Mouse (Mus musculus) kidney, adult 11 months (tissue): ENCODE measurements around the gene Bdp1.
"Not testable (repeated sequence)": the region's sequence is repeated elsewhere in the genome, so short reads cannot be mapped to it uniquely, and the experiment has no call there.

Experiments used
- DNase-seq: peaks from one replicate; pipeline ENCODE4 v3.0.0; 2022

The Bdp1 gene

DNA sequence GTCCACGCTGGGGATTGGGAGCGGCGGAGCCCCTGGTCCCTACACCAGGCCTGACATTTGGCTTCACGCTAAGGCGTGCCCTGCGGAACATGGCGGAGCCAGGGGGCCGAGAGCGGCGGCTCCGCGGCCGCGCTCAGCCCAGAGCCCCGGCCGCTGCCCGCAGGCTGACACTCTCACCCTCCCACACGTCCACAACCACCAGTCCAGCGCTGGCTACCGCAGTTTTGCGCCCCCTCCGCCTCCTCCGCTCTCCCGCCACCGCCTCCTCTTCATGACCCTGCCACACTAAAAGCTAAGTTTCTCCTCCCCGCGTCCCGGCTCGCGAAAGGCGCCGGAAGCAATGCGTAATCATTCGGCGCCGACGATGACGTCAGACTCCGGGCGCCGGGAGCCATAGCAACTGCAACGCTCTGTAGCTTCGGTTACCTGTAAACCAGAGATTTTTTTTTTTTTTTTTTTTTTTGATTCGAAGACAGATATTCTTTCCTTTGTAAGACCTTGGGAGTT lies at the start of gene Bdp1:
Gene Bdp1, minus strand, starts transcription at position 323 of the 507 bp plus-strand sequence.
- peak; percentile 92 for DNase-seq

DNA sequence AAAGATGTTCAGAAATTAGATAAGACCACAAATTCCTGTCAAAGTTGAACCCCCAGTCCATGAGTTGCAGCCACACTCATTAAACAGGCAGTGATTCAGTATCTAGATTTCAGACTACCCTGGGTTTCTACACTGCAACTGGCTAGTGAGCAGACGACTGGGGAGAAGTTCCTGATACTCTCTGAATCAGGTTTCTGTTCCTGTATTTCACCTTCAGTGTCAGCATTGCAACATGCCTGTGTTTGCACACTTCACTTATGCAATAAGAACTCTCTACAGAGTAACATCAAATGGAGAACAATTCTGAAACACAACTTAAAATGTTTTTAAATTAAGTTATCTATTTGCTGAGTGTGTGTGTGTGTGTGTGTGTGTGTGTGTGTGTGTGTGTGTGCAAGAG lies 48.8 kb upstream of the Bdp1 start:
- DNase-seq, result no peak

DNA sequence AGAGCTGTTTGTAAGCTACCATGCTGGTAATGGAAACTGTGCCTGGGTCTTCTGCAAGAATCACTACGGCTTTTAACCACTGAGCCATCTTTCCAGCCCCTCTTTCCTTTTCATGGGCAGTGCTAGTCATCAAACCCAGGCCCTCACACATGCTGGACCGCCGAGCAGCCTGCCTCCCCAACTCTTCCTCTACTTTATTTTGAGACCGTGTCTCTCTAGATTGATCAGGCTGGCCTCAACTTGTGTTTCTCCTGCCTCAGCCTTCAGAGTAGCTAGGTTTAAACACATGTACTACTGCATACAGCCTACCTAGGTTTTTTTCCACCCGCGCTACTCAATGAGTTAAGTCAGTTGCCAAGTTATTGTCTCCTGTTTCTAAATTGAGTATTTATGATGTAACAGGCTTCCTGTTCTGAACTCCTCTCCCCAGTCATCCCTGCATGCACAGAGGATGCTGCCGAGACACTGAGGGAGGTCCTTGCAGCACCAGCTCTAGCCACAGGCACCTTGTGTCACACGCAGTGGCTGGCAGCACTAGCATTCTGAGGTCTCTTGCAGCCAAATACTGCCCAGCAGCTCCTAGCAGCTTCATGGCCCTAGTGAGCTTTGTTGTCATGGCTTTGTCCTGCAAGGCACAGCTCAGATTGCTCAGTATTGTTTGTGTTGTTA lies 37.9 kb upstream of the Bdp1 start:
- DNase-seq, result no peak

DNA sequence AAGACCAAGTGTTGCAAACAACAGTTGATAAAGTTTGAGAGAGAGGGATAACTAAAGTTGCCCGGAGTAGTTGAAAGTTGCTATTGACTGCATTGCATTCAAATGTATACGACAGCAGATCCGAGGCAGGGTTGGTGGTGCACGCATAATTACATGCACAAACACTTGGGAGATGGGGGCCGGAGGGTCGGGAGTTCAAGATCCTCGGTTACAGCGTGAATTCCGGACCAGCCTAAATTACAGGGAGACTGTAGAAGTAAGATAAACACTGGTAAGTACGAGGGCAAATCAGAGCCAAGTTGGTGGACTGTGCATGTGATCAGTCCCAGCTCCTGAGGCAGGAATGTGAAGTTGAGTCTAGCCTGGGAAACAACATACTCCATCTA lies 21.4 kb upstream of the Bdp1 start:
- DNase-seq, result no peak

DNA sequence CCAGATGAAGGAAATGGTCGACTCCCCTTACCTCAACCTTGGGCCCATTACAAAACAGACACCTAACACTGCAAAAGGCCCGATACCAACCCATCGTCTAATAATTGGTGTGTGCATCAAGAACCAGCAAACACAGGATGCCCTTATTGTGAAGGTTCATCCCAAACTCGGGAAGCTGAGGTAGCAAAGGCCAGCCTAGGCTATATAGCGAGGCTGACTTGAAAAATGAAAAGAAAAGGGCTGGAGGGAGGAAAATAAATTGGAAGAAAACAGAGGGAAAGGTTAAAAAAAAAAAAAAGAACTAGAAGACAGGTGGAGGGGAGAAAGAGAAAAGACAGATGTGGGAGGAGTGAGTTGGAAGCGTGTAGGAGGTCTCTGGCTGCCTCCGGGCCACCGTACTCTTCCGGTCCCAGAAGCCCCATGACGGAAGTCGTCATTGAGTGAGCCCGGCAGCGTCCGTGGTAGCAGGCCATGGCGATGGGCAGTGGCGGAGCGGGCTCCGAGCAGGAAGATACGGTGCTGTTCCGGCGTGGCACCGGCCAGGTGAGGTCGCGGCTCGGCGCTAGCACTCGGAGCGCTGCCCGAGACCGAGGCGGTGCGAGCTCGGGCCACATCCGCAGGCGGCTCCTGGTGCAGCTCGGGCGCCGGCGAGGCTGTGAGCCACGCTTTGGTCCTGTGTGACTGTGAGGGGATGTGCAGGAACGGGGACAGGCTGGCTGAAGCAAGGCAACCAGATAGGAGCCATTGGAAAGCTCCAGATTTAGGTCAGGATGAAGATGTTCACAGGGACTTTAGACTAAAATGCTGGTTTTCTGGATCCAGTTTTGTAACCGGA lies 20.8 kb upstream of the Bdp1 start, which contains the start of gene Smn1:
Gene Smn1, plus strand, starts transcription at position 430 of the 835 bp plus-strand sequence.
- peak; percentile 93 for DNase-seq

DNA sequence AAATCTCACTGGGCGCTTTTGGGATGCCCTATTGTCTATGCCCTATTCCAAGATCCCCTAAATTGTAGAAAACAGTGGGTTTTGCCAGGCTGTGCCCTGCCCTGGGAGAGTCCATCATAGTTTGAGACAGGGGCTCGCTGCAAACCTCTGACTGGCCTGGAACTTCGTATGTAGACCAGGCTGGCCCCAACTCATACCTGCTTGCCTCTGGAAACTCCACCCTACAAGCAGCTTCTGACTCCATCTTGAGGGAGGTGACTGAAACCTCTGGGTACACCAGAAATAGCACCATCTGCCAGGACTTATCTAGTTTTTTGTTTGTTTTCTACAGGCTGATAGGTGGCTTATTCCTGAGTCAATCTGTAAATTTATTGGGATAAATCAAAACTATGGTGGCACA lies 20.1 kb upstream of the Bdp1 start:
- no peak for DNase-seq

DNA sequence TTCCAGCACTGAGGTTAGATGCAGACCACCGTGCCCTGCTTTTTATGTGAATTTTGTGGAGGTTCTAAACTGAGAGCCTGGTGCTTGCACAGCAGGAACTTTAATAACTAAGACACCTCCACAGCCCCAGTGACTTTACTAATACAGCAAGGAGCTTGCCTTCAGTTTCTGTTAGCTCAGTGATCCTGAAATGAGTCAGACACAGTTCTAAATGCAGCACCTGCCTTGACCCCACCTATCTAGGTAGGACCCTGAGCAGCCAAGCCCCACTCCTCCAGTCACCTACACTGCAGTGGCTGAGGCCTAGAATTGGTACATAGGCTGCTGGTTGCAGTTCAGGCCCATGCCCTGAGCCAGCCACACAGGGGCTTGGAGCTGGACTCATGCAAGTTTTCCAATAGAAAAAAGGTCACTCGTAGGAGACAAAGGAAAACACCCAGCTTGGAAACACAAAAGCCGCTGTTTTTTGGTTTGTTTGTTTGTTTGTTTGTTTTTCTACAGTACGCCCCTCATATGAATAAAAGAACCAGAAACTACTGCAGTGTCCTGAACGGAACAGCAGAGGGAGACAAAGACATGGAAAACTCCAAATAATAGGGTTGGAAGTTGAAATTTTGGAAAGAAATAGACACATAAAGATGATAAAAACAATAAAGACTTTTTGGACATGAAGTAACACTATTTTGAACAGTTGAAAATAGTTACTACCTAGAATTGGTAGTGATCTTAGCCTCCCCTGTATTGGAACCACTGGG lies 8.5 kb upstream of the Bdp1 start:
- no peak for DNase-seq

DNA sequence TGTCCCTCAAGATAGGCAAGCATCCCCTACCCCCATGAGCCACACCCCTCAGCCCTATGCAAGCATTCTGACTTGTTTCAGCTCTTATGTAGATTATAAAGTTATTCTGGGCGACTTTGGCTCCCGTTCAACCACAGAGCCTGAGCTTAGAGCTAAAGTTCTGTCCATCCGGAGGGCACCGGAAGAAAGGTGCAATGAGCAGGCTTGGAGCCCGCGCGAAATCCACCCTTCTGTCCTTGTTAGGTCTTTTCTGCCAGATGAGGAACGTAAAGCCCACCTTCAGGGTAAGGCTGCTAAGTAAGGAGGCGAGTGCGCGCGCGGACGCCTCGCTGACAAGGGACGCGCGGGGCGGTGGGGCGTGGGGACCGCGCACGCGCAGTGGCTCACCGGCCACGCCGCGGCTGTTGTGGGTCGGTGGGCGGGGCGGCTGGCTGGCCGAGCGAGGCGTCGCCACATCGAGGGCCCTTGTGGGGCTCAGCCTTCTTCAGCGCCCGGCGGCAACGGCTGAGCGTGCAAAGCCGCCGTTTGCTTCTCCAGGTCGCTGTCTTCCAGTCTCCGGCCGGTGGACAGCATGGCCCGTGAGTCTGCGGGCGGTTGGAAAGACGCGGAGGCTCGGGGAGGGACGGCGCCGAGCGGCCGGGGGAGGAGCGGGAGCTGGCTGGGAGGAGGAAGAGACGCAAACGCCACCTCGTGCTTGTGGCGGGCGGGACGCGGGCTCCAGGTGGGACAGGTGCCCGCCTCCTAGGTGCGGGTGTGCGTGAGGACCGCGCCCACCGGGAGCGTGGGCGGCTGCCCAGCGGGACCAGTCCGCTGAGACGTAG lies 4.0 kb upstream of the Bdp1 start, which contains the start of gene Serf1:
Gene Serf1, plus strand, starts transcription at position 361 of the 821 bp plus-strand sequence.
- DNase-seq, result peak; percentile 73

DNA sequence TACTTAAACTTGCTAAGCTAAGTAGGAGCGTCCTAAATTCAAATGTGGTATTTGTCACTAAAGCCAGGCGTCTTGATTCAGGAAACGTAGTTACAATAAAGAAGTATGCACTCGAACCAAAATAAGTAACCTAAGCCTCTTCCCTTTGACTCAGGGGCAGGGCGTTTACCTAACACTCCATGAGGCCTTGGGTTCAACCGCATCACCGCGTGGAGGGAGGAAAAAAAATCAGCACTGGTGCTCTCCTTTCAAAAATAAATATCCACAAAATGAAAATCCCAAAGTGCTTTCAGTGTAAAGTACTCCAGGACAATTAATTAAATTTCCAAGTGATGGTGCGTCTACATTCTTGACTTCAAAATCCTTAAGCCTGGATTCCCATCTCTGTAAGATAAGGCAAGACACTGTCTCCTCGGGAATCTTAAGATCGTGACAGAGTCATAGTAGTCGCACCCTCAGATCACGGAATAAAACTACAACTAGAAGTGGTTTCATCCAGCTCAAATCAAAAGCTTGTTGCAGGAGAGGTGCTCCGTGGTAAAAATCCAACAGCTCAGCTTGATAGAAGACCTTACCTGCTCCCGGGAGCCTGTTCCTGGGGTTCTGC lies 715 bp downstream of the Bdp1 start:
- no peak for DNase-seq

DNA sequence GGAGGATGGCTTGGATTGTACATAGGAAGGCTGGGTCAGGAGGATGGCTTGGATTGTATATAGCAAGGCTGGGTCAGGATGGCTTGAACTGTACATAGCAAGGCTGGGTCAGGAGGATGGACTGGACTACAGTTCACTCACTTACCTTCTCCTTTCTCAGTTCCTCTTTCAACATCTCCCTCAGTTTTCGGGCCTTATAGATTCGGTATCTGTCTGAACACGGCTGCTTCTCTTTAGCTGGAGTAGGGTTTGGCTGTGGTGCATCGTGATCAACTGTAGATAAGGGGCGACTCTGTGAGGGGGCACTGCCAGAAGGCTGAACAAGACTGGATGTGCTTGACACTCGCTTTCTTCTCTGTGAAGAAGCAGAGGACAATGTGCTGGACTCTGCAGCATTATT lies 5.1 kb downstream of the Bdp1 start:
- no peak for DNase-seq

DNA sequence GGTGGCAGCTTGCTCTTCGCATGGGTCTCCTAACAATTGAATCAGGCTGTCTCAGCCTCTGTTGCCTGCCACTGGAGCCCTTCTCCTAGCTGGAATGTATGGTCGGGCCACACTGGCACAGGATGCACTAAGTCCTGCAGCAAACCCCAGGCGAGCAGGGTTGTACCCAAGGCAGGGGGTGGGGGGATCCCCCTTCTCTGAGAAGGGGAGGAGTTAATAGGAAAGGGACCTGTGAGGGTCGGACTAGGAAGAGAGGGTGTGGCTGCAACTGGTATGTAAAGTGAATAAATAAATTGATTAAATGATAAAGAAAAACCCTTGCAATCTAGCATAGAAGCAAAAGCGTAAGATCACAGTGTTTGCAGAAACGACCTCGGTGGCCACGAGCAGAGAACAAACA lies 32.4 kb downstream of the Bdp1 start:
- DNase-seq, result no peak

DNA sequence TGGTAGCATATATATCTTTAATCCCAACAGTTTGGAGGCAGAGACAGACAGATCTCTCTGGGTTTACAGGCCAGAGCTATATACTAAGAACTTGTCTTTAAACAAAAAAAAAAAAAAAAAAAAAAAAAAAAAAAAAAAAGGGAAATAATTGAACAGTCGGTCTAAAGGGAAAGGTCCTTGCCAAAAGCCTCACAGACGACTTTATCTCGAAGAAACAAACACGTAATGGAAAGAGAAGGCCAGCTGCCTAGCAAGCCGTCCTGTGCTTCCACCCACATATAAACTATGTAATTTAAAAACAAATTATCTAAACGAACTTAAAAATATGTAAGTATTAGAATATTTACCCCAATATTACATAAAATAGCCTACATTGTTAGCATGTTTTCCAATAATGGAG lies 36.0 kb downstream of the Bdp1 start:
- DNase-seq, result no peak

DNA sequence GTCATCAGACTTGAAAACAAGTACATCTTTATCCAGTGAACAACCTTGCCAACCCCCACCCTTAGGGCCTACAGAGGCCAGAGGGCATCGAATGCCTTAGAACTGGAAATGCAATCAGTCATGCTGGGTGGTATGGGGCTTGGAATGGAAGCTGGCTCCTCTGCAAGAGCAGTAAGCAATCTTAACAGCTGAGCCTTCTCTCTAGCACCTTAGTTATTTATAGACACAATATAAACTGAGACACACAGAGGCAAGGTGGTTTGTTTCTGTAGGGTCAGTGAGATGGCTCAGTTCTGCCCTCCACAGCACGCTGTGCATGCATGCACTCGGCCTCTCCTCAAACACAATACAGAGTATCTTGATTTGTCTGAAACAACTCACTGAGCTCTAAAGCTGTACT lies 39.9 kb downstream of the Bdp1 start:
- DNase-seq, result no peak

DNA sequence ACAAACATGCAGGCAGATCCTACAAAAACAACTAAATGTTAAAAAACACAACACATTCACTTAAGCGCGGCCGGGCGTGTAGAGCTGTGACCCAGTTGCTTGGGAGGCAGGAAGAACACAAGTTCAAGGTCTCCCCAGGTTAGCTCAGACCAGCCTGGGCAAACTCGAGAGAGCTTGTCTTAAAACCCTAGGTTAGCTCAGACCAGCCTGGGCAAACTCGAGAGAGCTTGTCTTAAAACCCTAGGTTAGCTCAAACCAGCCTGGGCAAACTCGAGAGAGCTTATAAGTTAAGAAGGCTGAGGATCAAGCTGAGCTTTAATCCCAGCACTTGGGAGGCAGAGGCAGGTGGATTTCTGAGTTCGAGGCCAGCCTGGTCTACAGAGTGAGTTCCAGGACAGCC lies 46.1 kb downstream of the Bdp1 start:
- not testable (repeated sequence) for DNase-seq

DNA sequence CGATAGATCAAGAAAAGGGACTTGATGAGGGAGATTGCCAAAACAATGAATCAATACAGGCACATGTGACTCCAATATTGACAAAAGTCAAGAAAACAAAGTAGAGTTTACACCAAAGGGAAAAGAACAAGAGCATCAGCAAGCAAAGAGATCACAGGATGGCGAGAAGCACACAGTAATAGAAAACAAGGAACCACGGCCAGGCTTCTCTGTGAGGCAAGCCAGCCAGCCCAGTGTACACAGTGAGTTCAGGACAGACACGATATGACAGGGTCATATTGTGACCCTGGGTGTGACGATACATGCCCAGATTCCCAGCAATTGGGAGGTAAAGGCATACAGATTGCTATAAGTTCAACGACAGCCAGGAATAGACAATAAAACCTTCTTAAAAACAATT lies 77.9 kb downstream of the Bdp1 start:
- DNase-seq, result no peak

DNA sequence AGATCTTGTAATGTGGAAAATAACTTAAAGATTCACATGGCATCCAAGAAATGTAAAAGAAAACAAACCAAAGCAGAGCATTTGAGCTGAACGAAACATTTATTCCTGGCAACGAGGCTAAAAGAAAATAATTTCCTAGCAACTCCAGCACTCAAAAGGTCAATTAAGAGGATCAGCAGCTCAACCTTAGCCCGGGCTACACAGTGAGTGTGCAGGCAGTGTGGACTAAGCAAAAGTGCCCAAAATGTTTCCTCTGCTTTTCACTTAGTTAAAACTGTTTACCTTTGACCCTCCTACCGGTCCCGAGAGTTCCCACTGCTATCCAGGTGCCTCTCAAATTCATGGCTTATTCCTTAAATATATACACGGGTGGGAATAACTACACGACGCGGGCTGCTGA lies 87.0 kb downstream of the Bdp1 start:
- no peak for DNase-seq

DNA sequence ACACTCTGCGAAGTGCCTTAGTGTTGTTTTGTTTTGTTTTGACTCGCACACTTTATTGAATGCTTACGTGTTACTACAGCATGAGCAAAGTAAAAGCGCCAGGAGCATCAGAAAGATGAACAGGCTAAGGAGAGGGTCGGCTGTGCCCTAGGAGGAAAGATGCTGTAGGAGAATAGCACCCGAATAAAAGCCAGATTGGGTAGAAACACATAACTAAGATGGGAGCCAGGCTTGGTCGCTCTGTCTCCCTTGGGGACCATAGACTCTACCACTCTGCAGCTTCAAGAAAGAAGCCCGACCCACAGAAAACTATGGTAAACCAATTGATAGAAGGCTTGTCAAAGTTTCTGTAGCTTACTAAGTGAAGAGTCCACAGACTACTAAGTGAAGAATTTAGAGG lies 87.9 kb downstream of the Bdp1 start:
- no peak for DNase-seq

DNA sequence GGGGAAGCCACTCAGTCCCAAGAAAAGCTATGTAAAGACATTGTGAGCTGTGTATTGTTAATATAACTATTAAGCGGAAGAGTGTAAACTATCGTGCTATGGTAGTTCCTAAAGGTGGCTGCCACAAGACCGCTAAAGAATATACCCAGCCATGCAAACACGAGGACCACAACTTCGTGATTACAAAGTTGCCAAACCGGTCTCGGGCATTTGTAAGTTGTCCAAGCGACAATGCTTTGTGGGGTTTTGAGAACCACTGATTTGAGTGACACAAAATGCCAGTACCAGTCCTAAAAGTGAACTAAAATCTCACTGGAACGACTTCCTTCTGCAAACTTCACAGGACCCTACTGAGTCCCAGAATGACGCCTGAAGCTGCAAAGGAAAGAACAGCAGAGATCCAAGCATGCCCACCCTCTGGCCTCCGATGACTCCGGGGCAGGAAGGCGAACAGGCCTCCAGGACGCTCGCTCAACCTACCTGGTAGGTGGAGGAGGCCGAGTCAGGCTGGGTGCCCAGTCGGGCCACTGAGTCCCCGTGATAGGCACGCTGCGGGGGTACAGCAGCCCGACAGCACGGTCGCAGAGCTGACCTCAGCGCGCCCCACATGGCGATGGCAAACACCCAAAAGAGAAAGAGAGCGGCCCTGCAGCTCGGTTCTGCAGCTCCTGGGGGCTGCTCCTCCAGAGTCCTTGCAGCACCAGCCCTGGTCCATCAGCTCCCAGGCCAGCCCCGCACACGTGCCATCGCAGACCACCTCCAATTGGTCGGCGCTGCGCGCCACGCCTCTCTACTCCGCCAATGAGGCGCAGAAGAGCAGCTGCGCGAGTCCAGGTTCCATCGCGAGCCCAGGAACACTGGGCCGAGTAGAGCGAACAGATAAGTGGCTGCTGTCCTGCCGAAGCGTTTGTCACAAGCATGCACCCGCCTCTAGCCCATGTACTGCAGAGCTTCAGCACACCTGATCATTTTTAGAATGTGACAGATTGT lies 88.7 kb downstream of the Bdp1 start, which contains the start of gene Mccc2:
Gene Mccc2, minus strand, starts transcription at position 734 of the 990 bp plus-strand sequence.
- DNase-seq, result peak; percentile 89

DNA sequence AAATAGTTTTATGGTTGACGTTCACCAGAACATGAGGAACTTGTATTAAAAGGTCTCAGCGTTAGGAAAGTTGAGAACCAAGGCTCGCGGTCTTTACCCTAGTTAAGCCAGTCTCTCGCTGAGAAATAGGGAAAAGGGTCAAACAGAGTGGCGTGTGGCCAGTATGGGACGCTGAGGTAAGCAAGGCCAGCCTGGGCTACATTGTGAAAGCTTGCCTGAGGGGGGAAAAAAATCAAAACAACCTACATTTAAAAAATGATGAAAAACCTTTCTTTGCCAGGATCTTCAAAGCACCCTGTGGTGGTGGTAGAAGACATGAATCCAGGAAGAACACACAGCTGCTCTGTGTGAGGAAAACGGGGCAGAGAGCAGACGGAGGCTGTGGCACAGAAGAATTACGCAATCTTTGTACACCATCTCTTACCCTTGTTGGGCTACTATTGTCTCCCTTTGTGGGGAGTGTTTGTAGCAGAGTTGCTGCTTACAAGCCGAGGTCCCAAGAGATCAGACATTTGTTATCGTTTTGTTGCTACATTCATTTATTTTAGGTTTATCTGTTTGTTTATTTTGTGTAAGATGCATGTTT lies 97.9 kb downstream of the Bdp1 start:
- DNase-seq, result no peak

DNA sequence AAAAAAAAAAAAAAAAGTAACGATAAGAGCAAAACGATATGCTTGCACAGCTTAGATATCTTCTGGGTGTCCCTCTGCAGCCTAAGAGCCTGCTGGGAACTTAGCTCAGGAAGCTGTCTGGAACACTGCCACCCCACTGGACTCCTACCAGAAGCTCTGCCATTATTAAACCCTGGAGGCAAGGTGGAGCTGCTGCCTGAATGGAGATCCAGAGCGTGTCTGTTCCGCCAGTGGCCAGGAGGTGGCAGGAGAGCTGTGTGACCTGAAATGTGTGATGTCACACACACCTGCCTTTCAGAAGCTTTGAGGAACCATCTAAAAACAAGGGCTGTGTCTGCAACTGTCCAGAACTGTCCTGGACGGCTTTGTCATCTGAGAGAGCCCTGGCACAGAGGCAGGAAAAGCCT lies 102.1 kb downstream of the Bdp1 start:
- peak; percentile 94 for DNase-seq
